Mouse (Mus musculus): ENCODE measurements around the gene Arl8b. TPM values are rescaled to one million over a fixed set of nuclear protein-coding genes. Genes with fewer than 3 reads are reported as not detected.

Gene Arl8b
- total RNA-seq, 2 experiments from 2014 or later: 208 to 214 TPM

GRCm38 (mm10) chr6:108783184-108783881, 434 bp downstream of the Arl8b start:
- intact Hi-C loops (cut with DNase I): loop anchor here (2.0 kb wide), 1 partner anchor 45 kb away; the partner anchor contains the start of gene Edem1
- peak; percentile 29 to 39 for DNase-seq (ENCODE audit: low spot score in 2 of 2)

GRCm38 (mm10) chr6:108784056-108784455, 1.2 kb downstream of the Arl8b start:
- intact Hi-C loops (cut with DNase I): no loop called here
- DNase-seq (ENCODE audit: low spot score in 2 of 2): no peak

- DNase-seq (ENCODE audit: low spot score in 2 of 2): no peak
- intact Hi-C loops (cut with DNase I): no loop called here
These were observed 1.9 kb downstream of the Arl8b start for GRCm38 (mm10) chr6:108784796-108785195.

GRCm38 (mm10) chr6:108785551-108785950, 2.7 kb downstream of the Arl8b start:
- intact Hi-C loops (cut with DNase I): no loop called here
- DNase-seq (ENCODE audit: low spot score in 2 of 2): no peak

GRCm38 (mm10) chr6:108791498-108791897, 8.6 kb downstream of the Arl8b start:
- DNase-seq (ENCODE audit: low spot score in 2 of 2): no peak
- intact Hi-C loops (cut with DNase I): no loop called here

GRCm38 (mm10) chr6:108795912-108796311, 13.0 kb downstream of the Arl8b start:
- DNase-seq (ENCODE audit: low spot score in 2 of 2): no peak
- intact Hi-C loops (cut with DNase I): no loop called here

- DNase-seq (ENCODE audit: low spot score in 2 of 2): no peak
- intact Hi-C loops (cut with DNase I): no loop called here
These were observed 13.8 kb downstream of the Arl8b start for GRCm38 (mm10) chr6:108796706-108797105.

- intact Hi-C loops (cut with DNase I): no loop called here
- peak in 1 of 2 experiments; percentile 27 for DNase-seq (ENCODE audit: low spot score in 2 of 2)
These were observed 22.3 kb downstream of the Arl8b start for GRCm38 (mm10) chr6:108805194-108805593.

GRCm38 (mm10) chr6:108805871-108806270, 23.0 kb downstream of the Arl8b start:
- no peak for DNase-seq (ENCODE audit: low spot score in 2 of 2)
- intact Hi-C loops (cut with DNase I): no loop called here

GRCm38 (mm10) chr6:108807446-108807845, 24.5 kb downstream of the Arl8b start:
- intact Hi-C loops (cut with DNase I): no loop called here

GRCm38 (mm10) chr6:108808786-108809185, 25.9 kb downstream of the Arl8b start:
- no peak for DNase-seq (ENCODE audit: low spot score in 2 of 2)
- intact Hi-C loops (cut with DNase I): no loop called here

More at GRCm38 (mm10) chr6:108807446-108807845, 24.5 kb downstream of the Arl8b start:
- no peak for DNase-seq (ENCODE audit: low spot score in 2 of 2)

- intact Hi-C loops (cut with DNase I): no loop called here
- DNase-seq (ENCODE audit: low spot score in 2 of 2): no peak
These were observed 27.3 kb downstream of the Arl8b start for GRCm38 (mm10) chr6:108810237-108810636.

- intact Hi-C loops (cut with DNase I): no loop called here
- no peak for DNase-seq (ENCODE audit: low spot score in 2 of 2)
These were observed 29.2 kb downstream of the Arl8b start for GRCm38 (mm10) chr6:108812134-108812533.

GRCm38 (mm10) chr6:108817510-108817909, 34.6 kb downstream of the Arl8b start:
- intact Hi-C loops (cut with DNase I): no loop called here
- no peak for DNase-seq (ENCODE audit: low spot score in 2 of 2)

GRCm38 (mm10) chr6:108824816-108825545, 42.1 kb downstream of the Arl8b start:
- no peak for DNase-seq (ENCODE audit: low spot score in 2 of 2)
- intact Hi-C loops (cut with DNase I): no loop called here

GRCm38 (mm10) chr6:108826070-108826469, 43.2 kb downstream of the Arl8b start:
- DNase-seq (ENCODE audit: low spot score in 2 of 2): no peak
- intact Hi-C loops (cut with DNase I): no loop called here

- DNase-seq (ENCODE audit: low spot score in 2 of 2): no peak
- intact Hi-C loops (cut with DNase I): no loop called here
These were observed 44.5 kb downstream of the Arl8b start for GRCm38 (mm10) chr6:108827336-108827920.

- peak; percentile 92 to 96 for DNase-seq (ENCODE audit: low spot score in 2 of 2)
- intact Hi-C loops (cut with DNase I): loop anchor here (2.0 kb wide), 1 partner anchor 46 kb away; the partner anchor contains the start of gene Arl8b
These were observed 45.5 kb downstream of the Arl8b start, which contains the start of gene Edem1 for GRCm38 (mm10) chr6:108828234-108828868. Gene Edem1, plus strand, starts transcription at chr6:108828641.

- peak; percentile 41 to 52 for DNase-seq (ENCODE audit: low spot score in 2 of 2)
- intact Hi-C loops (cut with DNase I): loop anchor here (2.0 kb wide), 1 partner anchor 46 kb away; the partner anchor contains the start of gene Arl8b
These were observed 46.0 kb downstream of the Arl8b start for GRCm38 (mm10) chr6:108828872-108829271.
